Mouse (Mus musculus) left cerebral cortex, adult 2 months (tissue): ENCODE results near the gene Ero1l. TPM values are rescaled to one million over a fixed set of nuclear protein-coding genes. Genes with fewer than 3 reads are reported as not detected.

ENCODE experiments used
- DNase-seq, 2 experiments: peaks; one replicate each; pipeline ENCODE4 v3.0.0; 2021 to 2022; ENCODE audit warnings: low spot score in 2 of 2, mixed read lengths in 1 of 2; ENCODE audit errors: extremely low spot score in 1 of 2
- H3K27ac ChIP-seq: fragments of 200-600 bp; 2 replicates; pipeline ENCODE4 v1.8.1; 2022
- H3K4me3 ChIP-seq: fragments of 200-600 bp; 2 replicates; pipeline ENCODE4 v1.8.1; 2022
- CTCF ChIP-seq: fragments of 200-600 bp; IDR thresholded peaks from 2 replicates; pipeline ENCODE4 v1.8.1; 2022; ENCODE audit warnings: antibody characterized with exemption, mild to moderate bottlenecking, moderate library complexity
- intact Hi-C: fragments of 180-260 bp; cut with DNase I; formaldehyde crosslinking; loops from one replicate; pipeline ENCODE4 v1.15.1; 2025
- long read RNA-seq, 2 experiments: library from polyadenylated mRNA; stranded (forward); transcript quantifications; one replicate each; pipeline ENCODE4 v2.0.0; 2021; ENCODE audit warnings: borderline mapping rate in 2 of 2
- total RNA-seq, 2 experiments: library from RNA; stranded (reverse); gene quantifications; 2 replicates each; pipeline ENCODE4 v1.2.3; 2021

The Ero1l gene
- total RNA-seq = 10 to 100 TPM; 43.8 to 49.4 TPM
- long read RNA-seq, experiment 1, partial matches to known transcripts = 2 of 8 reads
- long read RNA-seq, experiment 1, other reads (novel, unspliced or antisense) = 6 of 8 reads
- long read RNA-seq, experiment 2, partial matches to known transcripts = 1 of 3 reads
- long read RNA-seq, experiment 2, other reads (novel, unspliced or antisense) = 2 of 3 reads

DNA sequence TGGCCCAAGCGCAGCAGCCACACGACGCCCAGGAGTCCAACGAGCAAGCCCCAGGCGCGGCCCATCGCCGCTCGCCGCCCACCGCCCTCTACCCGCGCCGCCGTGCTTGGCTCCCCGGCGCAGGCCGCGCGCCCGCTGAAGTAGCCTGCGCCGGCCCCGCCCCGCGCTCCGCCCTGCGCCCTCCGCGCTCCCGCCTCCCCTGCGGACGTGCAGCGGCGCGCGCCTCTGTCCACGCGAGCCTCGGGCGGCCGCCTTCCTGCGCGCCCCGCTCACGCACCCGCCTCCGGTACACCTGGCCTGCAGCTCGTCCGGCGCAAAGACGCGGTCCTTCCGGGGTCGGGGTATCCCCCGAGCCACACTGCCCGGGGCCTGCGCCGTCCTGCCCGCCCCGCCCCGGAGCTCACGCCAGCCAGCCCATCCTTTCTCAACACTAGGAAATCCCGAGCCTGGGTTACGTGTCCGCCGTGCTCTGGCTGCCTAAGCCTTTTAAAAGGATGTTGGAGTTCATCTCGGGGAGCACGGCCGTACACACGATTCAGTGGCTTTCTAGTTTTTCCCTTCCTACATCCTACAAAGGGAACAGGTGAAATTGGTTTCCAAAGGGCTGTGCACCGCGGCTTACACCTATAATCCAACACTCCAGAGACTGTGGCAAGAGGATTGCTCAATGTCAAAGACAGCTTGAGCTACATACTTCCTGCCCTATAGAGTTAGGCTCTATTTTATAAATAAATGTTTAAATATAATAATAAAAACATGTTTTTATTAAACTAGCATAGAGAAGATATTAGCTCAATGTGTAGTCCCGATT is at the start of gene Ero1l:
Ero1l (minus strand) TSS at position 346 of the 811 bp plus-strand sequence.
- H3K27ac ChIP-seq = peak within 1 kb of the TSS; percentile 98
- peak; percentile 88 to 89 for DNase-seq
- no peak for TF ChIP-seq CTCF
- intact Hi-C loops = loop anchor here (1.0 to 5.0 kb wide), 3 partner anchors 11 to 454 kb away; partner anchors contain the start of genes Gpr137c and Psmc6
- H3K4me3 ChIP-seq = peak within 1 kb of the TSS; percentile 97

DNA sequence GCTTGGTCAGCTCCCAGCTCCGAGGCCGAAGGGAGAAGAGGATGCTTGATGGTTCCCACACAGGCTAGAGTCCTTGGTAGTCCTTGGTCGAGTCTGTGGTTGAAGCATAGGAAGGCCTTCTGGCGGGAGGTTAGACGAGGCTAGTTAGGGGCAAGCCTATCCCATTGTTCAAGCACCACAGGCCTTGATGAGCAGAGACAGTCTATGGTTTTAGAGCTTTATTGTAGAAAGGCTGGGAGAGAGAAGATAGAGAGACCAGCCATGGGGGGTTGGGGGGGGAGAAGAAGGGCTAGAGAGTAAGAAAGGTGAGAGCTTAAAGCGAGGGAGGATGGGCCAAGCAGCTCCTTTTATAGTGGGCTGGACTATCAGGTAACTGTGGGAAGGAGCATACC is 46.6 kb upstream of the Ero1l start:
- DNase-seq = no peak
- intact Hi-C loops = no loop called here
- Histone ChIP-seq H3K4me3 (no peak overlapping the region), H3K27ac (no peak overlapping the region)
- no peak for TF ChIP-seq CTCF

DNA sequence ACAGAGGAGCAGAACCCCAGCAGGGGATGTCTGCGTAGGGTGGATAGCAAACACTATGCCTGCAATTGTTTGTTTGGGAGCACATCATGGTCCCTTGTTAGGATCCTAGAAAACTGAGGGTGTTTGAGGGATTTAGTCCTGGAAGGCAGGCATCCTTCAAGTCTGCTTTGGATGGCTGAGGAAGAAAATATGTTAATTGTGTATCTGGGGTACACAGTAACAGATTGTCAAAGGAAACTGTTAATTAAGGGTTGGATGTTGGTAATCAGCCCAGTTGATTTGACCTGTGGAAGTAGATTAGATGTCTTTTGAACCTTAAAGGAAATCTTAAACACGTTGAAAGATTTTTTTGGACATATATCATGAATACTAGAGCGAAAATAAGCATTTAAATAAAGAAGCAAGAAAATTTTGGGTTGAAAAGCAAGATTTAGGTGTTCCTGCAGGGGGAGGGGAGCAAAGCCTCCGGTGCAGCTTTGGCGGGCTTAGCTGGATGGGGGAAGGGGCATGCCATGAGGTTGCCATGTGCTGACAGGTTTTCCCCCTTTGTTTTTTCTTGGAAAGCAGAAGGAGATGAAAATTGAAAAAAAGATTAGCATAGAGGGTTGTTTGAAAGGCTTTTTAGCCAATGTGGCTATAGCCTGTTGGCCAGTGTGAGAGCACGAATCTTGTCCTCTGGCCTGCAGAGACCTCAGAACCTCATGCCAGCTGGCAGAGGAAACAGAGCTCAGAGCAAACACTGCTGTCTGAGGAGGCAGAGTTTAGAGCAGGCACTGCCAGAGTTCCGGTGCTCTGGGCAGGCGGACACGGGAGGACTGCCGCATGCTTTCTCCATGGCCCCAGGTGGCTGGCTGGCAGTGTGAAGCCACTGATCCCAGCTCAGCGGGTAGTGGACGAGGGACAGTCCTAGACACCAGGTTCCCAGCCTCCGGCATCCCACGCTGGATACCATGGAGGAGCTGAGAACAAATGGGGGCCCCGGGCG is 45.9 kb upstream of the Ero1l start:
- H3K27ac ChIP-seq = no peak overlapping the region
- DNase-seq = no peak
- intact Hi-C loops = no loop called here

DNA sequence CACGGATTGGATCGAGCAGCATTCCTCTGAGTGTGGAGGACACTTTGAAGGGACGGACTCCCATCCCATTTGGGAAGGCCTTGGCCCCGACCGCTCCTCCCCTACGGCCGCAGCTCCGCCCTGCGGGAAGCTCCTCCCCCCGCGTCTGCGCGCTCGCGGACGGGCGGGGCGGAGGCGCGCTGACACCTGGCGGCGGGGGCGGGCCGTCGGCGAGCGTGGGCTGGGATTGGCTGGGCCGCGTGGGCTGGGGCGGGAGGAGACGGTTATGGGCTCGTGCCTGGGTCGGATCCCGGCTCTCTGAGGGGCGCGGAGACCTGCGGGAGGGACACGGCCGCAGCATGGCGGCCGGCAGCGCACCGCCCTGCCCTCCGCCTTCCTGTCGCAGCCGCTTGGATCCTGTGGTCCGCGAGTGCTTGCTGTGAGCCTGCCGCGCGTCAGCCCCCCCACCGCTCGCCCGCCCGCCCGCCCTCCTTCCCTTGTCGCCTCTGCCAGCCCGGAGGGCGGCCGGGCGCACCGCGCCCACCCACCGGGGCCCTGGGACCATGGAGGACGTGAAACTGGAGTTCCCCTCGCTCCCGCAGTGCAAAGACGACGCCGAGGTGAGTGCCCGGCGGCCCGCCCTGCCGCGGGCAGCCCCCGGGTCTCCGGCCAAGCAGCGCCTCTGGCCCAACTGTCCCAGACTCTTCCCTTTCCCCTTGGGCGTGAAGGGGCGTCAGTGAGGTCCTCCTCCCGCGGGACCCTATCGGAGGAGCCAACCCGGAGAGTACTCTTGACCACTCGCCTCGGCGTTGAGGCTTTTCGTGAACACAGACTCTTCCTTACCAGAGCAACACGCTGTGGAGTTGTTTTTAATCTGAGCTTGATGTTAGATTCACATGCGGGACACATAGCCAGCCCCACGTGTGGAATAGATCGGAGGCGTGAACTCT is 32.6 kb upstream of the Ero1l start, which contains the start of gene Styx:
Styx (plus strand) TSS at position 163 of the 929 bp plus-strand sequence.
- Histone ChIP-seq H3K27ac (peak within 1 kb of the TSS; percentile 79), H3K4me3 (peak within 1 kb of the TSS; percentile 63)
- TF ChIP-seq CTCF = no peak
- intact Hi-C loops = no loop called here
- DNase-seq = peak; percentile 94

More for the DNA sequence above, 45.9 kb upstream of the Ero1l start:
- TF ChIP-seq CTCF = no peak
- H3K4me3 ChIP-seq = no peak overlapping the region

GRCm38 (mm10) chr14:45329589-45330181 is 11.1 kb upstream of the Ero1l start, which contains the start of gene Psmc6:
Gene Psmc6 (plus strand): TSS chr14:45329788.
- peak; percentile 94 for TF ChIP-seq CTCF
- DNase-seq = peak; percentile 88 to 92
- Histone ChIP-seq H3K4me3 (peak within 1 kb of the TSS; percentile 91), H3K27ac (peak within 1 kb of the TSS; percentile 93)
- intact Hi-C loops = loop anchor here (1.0 kb wide), 1 partner anchor 11 kb away; the partner anchor contains the start of gene Ero1l

- no peak for TF ChIP-seq CTCF
- Histone ChIP-seq H3K4me3 (peak overlapping the region; percentile 91), H3K27ac (peak overlapping the region; percentile 51; the same call in 1 of the 2 replicates)
- intact Hi-C loops = loop anchor here (1.0 kb wide), 1 partner anchor 11 kb away; the partner anchor contains the start of gene Ero1l
- DNase-seq = no peak
These were observed 10.5 kb upstream of the Ero1l start for GRCm38 (mm10) chr14:45329018-45329588.

GRCm38 (mm10) chr14:45328072-45328713 is 9.6 kb upstream of the Ero1l start:
- Histone ChIP-seq H3K4me3 (no peak overlapping the region), H3K27ac (no peak overlapping the region)
- no peak for DNase-seq
- intact Hi-C loops = no loop called here
- no peak for TF ChIP-seq CTCF

- Histone ChIP-seq H3K27ac (no peak overlapping the region), H3K4me3 (no peak overlapping the region)
- DNase-seq = no peak
- TF ChIP-seq CTCF = no peak
- intact Hi-C loops = no loop called here
These were observed 6.9 kb upstream of the Ero1l start for GRCm38 (mm10) chr14:45325471-45325870.

- DNase-seq = no peak
- no peak for TF ChIP-seq CTCF
- Histone ChIP-seq H3K27ac (no peak overlapping the region), H3K4me3 (no peak overlapping the region)
- intact Hi-C loops = no loop called here
These were observed 4.7 kb upstream of the Ero1l start for GRCm38 (mm10) chr14:45323320-45323719.
